Mouse (Mus musculus): Measurements from ENCODE around the gene Trarg1. TPM values are rescaled to one million over a fixed set of nuclear protein-coding genes. Genes with fewer than 3 reads are reported as not detected.

Gene Trarg1
- polyA plus RNA-seq, 1 experiment from 2014 or later, result 0.04 TPM

DNA sequence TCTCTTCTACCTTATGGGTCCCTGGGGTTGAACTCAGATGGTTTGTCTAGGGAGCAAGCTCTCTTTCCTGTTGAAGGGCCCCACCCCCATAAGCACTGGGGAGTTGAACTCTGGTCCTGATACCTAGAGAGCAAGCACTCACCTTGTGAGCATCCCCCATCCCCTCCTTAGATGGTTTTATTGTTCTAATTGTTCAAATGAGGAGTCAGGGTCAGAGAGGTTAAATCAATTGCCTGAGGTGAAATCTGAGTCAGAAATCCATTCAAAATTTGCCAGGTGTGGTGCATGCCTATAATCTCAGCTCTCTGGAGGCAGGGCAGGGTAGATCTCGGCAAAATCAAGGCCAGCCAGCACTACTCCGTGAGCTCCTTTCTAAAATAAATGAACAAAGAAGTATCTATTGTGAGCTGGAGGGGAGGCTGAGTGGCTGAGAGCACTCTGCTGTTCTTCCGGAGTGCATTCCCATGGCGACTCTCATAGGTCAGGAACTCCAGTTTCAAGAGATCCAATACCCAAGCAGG, 22.1 kb upstream of the Trarg1 start:
- Histone ChIP-seq H3K4me1 (0 out of 2 replicates have a peak, but pooled peaks cover 3% of the 10 kb centered on the region), H3K4me3 (no peak overlapping the region), H3K9me3 (no peaks in the 10 kb centered on the region), H3K36me3 (no peaks in the 10 kb centered on the region), H3K27ac (no peak overlapping the region), H3K27me3 (ENCODE audit: insufficient read depth, poor library complexity, severe bottlenecking) (no peaks in the 10 kb centered on the region)
- no peak for DNase-seq (ENCODE audit: low spot score)
- WGBS, result 57% methylated on average over 4 of the region's 4 CpGs

DNA sequence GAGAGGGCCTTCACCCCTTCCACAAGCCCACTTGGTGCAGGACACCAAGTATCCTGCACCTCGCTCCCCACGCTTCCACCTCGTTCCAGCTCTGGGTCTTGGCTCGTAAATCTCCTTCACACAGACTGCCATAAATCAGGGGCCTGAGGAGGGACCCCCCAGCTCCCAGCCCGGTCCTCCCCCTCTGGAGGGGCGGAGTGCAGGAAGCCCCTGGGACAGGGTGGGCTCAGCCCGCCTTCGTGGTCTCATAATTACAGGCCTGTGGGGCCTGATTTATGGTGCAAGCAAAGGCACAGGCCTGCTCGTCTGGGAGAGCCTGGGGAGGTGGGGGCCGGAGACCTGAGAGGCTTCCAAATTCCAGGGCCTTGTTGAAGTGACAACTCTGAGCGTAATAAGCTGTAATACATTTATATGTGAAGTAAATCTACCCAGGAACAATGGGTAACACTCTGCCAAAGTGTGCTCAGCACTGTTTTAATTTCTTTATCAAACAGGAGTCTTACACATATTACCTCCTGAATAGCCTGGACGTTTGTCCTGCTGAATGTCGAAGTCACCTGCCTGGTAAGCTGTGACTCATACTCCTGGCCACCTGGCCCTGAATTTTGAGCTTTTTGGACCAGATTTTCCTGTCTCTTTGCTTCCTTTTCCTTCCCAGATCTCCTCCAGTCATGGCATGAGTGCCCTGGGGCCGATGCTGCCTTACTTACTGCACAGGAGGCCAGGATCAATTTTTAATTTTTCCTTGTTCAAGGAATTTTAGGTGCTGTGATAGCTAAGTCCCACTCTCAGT, 20.3 kb upstream of the Trarg1 start:
- H3K4me3 ChIP-seq, result no peak overlapping the region
- H3K27me3 ChIP-seq (ENCODE audit: insufficient read depth, poor library complexity, severe bottlenecking), result peaks cover 15% of the 10 kb centered on the region
- no peaks in the 10 kb centered on the region for H3K9me3 ChIP-seq
- DNase-seq (ENCODE audit: low spot score), result no peak
- 0 out of 2 replicates have a peak, but pooled peaks cover 3% of the 10 kb centered on the region for H3K4me1 ChIP-seq
- no peak overlapping the region for H3K27ac ChIP-seq
- H3K36me3 ChIP-seq, result no peaks in the 10 kb centered on the region
- 70% methylated on average over 14 of the region's 14 CpGs for WGBS

DNA sequence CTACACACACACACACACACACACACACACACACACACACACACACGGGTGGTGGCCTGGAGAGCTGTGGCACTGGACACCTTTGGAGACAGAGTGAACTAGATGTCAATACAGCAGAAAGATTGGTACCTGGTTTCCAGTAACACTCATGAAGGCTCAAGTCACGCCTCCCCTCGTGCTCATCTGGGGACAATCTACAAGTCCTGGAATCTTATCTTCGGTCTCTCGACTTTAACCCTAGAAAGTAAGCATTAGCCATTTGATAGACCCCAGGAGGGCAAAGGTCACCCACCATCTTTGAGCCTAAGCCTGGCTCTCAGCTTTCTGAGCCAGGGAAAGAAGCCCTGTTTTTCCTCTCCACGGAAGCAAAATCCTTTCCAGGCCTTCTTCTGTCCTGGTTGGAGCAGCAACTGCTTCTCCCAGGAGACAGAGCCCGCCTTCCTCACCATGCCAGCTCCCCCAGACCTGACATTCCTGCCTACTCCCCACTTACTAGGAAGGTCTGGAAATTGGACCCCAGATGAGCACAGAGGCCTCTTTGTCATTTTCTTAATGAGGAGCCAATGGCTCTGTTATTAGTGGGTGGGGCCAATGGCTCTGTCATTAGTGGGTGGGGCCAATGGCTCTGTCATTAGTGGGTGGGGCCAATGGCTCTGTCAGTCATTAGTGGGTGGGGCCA, 17.7 kb upstream of the Trarg1 start:
- Histone ChIP-seq H3K27me3 (ENCODE audit: insufficient read depth, poor library complexity, severe bottlenecking) (peaks cover 41% of the 10 kb centered on the region), H3K36me3 (no peaks in the 10 kb centered on the region), H3K27ac (no peak overlapping the region), H3K9me3 (no peaks in the 10 kb centered on the region), H3K4me1 (peaks cover 8% of the 10 kb centered on the region; the same call in 1 of the 2 replicates), H3K4me3 (no peak overlapping the region)
- no peak for DNase-seq (ENCODE audit: low spot score)
- WGBS, result 44% methylated on average over 7 of the region's 7 CpGs

DNA sequence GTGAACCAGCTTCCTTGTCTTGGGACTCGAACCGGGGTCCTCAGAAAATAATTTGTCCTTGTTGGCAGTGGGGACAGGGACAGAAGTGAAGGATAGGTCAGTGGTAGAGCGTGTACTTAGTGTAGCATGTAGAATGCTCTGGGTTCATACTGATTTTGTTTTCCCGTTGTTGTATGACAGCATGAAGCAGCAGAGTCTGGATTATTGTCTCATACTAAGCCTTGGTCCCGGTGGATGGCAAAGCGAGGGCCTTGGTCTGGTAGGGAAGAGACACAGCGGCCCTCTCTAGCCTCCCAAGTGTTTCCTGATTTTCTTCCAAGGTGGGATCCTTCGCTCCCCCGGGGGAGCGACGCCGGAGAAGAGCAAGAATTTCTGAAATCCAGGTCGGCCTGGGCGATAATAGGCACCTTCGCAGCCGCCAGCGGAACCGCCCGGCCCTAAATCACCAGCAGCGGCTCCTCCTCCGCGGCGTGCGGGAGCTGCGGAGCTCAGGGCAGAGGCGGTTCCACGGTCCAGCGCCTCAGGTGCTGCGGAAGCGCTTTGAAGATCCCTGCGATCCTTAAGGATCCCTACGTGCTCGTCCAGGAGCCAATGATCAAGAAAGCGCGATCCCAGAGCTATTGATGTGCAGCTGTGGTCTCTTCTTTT, 13.5 kb upstream of the Trarg1 start:
- H3K4me3 ChIP-seq, result peak overlapping the region; percentile 54
- H3K9me3 ChIP-seq, result no peaks in the 10 kb centered on the region
- no peaks in the 10 kb centered on the region for H3K36me3 ChIP-seq
- H3K4me1 ChIP-seq, result peaks cover 8% of the 10 kb centered on the region; the same call in 1 of the 2 replicates
- H3K27me3 ChIP-seq (ENCODE audit: insufficient read depth, poor library complexity, severe bottlenecking), result peaks cover 82% of the 10 kb centered on the region
- DNase-seq (ENCODE audit: low spot score), result no peak
- WGBS, result 8% methylated on average over 35 of the region's 35 CpGs
- H3K27ac ChIP-seq, result no peak overlapping the region

DNA sequence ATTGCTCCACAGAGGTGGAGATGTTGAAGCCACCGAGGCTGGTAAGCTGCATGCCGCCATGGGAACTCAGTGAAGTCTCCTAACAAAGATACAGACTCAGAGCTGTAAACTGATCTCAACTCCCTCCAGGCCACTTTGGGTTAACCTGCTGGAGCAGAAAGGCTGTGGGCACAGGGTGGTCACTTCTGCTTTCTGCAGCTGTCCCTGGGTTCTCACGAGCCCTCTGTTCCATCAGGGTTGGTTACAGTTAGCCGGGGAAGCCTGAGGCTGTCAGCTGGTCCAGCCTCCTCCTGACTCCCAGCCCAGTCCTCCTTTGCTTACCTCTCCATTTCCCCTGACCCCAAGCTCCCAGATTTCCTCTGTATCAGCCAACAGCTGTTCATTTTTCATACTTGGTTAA, 11.8 kb upstream of the Trarg1 start:
- Histone ChIP-seq H3K36me3 (no peaks in the 10 kb centered on the region), H3K4me1 (peaks cover 12% of the 10 kb centered on the region), H3K27me3 (ENCODE audit: insufficient read depth, poor library complexity, severe bottlenecking) (peaks cover 99% of the 10 kb centered on the region), H3K9me3 (no peaks in the 10 kb centered on the region), H3K4me3 (no peak overlapping the region), H3K27ac (no peak overlapping the region)
- DNase-seq (ENCODE audit: low spot score), result no peak
- WGBS, result 15% methylated on average over 4 of the region's 4 CpGs

DNA sequence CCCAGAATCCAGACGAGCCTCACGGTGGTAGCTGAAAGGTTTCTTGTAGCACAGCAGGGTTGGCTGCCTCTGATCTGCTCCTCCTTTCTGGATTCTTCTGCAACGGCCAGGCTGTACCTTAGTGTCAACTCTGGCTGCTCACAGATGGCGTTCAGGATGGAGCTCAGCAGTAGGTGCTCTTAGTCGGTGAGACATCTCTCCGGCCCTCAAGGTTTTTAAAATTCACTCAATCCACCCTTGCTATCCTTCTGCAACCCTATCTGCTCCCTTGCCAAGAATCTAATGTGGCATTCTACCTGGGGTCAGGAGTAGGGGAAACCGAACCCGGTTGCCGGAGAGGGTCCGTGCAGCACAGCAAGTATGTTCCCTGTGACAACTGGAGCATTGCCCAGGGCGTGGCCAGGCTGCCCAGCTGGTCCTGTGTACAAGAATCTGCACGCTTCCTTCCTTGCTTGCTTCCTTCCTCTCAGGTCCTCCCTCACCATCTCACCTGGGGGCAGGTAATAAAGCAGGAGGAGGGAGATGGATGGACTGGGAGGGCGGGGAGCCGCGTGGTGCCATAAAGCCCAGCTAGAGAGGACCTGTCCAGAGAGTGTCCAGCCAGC, 7.6 kb upstream of the Trarg1 start, which contains the start of gene Bhlha9:
TSS of gene Bhlha9 (plus strand) at position 600 of the 605 bp plus-strand sequence.
- Histone ChIP-seq H3K9me3 (no peaks in the 10 kb centered on the region), H3K4me3 (peak within 1 kb of the TSS; percentile 57), H3K36me3 (no peaks in the 10 kb centered on the region), H3K27ac (no peak within 1 kb of the TSS), H3K4me1 (peaks cover 11% of the 10 kb centered on the region), H3K27me3 (ENCODE audit: insufficient read depth, poor library complexity, severe bottlenecking) (peaks cover 95% of the 10 kb centered on the region)
- WGBS, result 55% methylated on average over 15 of the region's 15 CpGs
- DNase-seq (ENCODE audit: low spot score), result no peak

DNA sequence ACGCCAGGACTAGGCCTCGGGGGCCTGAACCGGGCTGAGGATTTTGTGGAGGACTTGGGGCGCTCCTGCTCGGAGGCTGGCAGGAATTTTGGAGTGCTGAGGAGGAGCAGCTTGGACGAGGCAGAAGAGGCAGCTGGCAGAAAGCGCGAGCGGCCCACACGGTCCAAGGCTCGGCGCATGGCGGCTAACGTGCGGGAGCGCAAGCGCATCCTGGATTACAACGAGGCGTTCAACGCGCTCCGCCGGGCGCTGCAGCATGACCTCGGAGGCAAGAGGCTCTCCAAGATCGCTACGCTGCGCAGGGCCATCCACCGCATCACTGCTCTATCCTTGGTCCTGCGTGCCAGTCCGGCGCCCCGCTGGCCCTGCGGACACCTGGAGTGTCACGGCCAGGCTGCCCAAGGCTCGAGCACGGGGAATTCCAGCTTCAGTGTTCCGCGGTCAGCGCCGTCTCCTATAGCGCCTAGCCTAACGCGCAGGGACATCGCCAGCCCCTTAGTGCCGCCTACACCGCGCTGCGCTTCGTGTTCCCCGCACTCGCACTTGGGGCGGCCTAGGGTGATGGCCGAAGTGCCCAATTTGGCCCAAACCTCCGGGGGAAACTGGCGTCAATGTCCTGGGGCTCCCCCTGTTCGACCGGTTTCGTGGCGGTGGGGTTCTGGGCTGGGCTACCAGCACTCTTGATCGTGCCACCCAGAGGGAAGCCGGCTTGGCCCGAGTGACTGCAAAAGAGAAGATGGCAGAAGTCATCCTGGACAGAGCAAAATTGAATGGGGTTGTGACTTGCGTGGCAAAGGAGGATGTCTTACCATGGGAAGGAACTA, 6.8 kb upstream of the Trarg1 start:
- no peak overlapping the region for H3K27ac ChIP-seq
- H3K9me3 ChIP-seq, result no peaks in the 10 kb centered on the region
- peak overlapping the region; percentile 57 for H3K4me3 ChIP-seq
- H3K4me1 ChIP-seq, result peaks cover 11% of the 10 kb centered on the region
- WGBS, result 4% methylated on average over 64 of the region's 64 CpGs
- peaks cover 89% of the 10 kb centered on the region for H3K27me3 ChIP-seq (ENCODE audit: insufficient read depth, poor library complexity, severe bottlenecking)
- no peaks in the 10 kb centered on the region for H3K36me3 ChIP-seq
- no peak for DNase-seq (ENCODE audit: low spot score)

DNA sequence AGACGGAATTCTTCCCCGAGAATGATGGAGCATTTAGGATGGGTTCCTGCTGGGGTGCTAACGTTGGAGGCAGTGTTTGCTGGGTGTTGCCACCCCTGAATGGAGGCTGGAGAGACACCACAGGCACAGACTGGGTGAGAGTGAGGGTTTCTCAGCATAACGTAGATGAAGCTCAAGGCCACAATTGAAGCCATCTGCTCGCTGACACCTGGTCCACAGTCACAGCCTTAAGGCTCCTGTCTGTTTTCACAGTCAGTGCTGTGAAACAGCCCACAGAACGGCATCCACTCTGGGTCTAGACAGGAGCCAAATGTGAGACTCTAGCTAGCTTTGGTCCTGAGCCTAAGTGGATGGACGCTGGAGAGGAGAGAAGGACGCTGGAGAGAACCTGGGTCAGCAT, 5.4 kb upstream of the Trarg1 start:
- Histone ChIP-seq H3K4me3 (no peak overlapping the region), H3K27me3 (ENCODE audit: insufficient read depth, poor library complexity, severe bottlenecking) (peaks cover 89% of the 10 kb centered on the region), H3K36me3 (no peaks in the 10 kb centered on the region), H3K9me3 (no peaks in the 10 kb centered on the region), H3K4me1 (peaks cover 11% of the 10 kb centered on the region), H3K27ac (no peak overlapping the region)
- DNase-seq (ENCODE audit: low spot score), result no peak
- WGBS, result 48% methylated on average over 8 of the region's 8 CpGs

DNA sequence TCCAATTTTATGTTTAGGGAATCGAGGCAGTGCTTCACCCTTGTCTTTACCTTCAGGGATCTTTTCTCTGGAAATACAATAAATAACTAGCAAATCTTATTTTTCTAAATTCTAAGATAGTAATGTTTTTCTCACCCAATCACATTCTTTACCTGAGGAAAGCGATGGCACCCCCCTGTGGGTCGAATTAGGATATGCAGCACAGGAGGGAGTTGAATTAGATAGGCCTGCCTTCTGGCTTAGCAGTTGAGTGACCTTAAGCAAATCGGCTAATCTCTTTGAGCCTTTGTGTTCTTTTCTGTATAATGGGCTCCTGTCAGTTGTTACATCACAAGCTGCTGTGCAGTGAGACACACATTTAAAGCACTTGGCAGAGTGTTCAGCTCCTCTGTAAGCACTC, 4.9 kb upstream of the Trarg1 start:
- H3K27ac ChIP-seq, result no peak overlapping the region
- no peaks in the 10 kb centered on the region for H3K36me3 ChIP-seq
- H3K27me3 ChIP-seq (ENCODE audit: insufficient read depth, poor library complexity, severe bottlenecking), result peaks cover 89% of the 10 kb centered on the region
- 33% methylated on average over 4 of the region's 4 CpGs for WGBS
- no peaks in the 10 kb centered on the region for H3K9me3 ChIP-seq
- H3K4me3 ChIP-seq, result no peak overlapping the region
- peaks cover 11% of the 10 kb centered on the region for H3K4me1 ChIP-seq
- no peak for DNase-seq (ENCODE audit: low spot score)

DNA sequence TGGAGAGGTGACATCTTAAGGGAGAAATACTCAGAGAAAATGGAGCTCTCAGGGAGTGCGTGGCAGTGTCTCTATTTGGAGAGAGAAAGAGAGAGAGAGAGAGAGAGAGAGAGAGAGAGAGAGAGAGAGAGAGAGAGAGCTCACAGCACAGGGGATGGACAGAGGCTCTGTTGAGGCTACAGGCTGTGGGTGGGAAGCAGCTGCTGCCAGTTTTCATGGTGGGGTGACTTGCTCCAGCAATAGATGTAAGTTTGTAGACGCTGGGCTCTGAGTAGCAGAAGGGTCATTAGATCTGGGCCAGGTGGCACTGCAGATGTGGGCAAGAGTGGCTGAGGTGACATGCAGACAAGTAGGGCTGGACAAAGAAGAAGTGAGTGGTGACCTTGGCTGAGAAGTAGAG, 6.0 kb downstream of the Trarg1 start:
- WGBS, result 56% methylated on average over 2 of the region's 2 CpGs
- Histone ChIP-seq H3K27ac (no peak overlapping the region), H3K4me1 (no peaks in the 10 kb centered on the region), H3K4me3 (no peak overlapping the region), H3K36me3 (no peaks in the 10 kb centered on the region), H3K9me3 (no peaks in the 10 kb centered on the region), H3K27me3 (ENCODE audit: insufficient read depth, poor library complexity, severe bottlenecking) (peaks cover 14% of the 10 kb centered on the region; the same call in 1 of the 2 replicates)
- no peak for DNase-seq (ENCODE audit: low spot score)

DNA sequence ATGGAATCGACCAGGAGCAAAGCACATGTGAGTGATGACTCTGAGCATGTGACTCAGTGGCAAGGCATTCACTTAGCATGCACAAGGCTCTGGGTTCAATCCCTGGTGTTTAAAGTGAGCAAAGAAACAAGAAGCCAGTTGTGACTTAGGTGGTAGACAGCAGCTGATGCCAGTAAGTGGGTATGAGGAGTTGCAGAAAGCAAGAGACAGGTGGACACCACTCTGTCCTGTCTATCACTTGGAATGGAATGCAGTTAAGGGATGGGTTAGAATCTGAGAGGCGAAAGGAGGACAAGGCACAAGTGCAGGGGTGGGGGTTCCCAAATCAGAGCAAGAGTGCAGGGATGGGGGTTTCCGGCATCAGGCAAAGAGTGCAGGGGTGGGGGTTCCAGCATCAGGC, 12.5 kb downstream of the Trarg1 start:
- DNase-seq (ENCODE audit: low spot score), result no peak
- H3K4me1 ChIP-seq, result no peaks in the 10 kb centered on the region
- 69% methylated on average over 3 of the region's 3 CpGs for WGBS
- no peak overlapping the region for H3K4me3 ChIP-seq
- no peaks in the 10 kb centered on the region for H3K36me3 ChIP-seq
- H3K27me3 ChIP-seq (ENCODE audit: insufficient read depth, poor library complexity, severe bottlenecking), result peaks cover 17% of the 10 kb centered on the region; the same call in 1 of the 2 replicates
- no peaks in the 10 kb centered on the region for H3K9me3 ChIP-seq
- no peak overlapping the region for H3K27ac ChIP-seq

DNA sequence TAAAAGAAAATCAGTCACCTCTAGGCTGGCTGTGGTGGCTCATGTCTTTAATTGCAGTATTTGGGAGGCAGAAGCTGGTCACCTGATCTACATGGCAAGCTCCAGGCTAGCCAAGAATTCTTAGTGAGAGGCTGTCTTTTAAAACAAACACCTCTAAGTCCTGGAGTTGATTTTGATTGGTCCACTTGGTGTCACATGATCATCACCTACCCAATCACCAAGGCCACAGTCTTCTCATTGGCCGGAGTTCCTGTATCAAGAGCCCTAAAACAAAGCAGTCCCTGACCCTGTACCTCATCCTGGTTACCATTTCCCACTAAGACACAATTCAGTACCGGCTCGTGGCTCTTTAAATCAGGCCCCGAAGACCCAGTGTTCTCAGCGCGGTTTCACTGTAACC, 16.2 kb downstream of the Trarg1 start:
- H3K4me1 ChIP-seq, result peaks cover 9% of the 10 kb centered on the region; the same call in 1 of the 2 replicates
- no peak overlapping the region for H3K27ac ChIP-seq
- 63% methylated on average over 6 of the region's 6 CpGs for WGBS
- H3K36me3 ChIP-seq, result no peaks in the 10 kb centered on the region
- peaks cover 24% of the 10 kb centered on the region; the same call in 1 of the 2 replicates for H3K27me3 ChIP-seq (ENCODE audit: insufficient read depth, poor library complexity, severe bottlenecking)
- H3K9me3 ChIP-seq, result no peaks in the 10 kb centered on the region
- no peak for DNase-seq (ENCODE audit: low spot score)
- no peak overlapping the region; the same call in 1 of the 2 replicates for H3K4me3 ChIP-seq
